Mouse (Mus musculus) limb, embryonic 15.5 days (tissue): ENCODE results near the gene B3gnt7. TPM values are rescaled to one million over a fixed set of nuclear protein-coding genes. Genes with fewer than 3 reads are reported as not detected.
A peak's percentile ranks its signal among the peaks of the same experiment; 100 is the strongest.

ENCODE experiments used
- ATAC-seq: fragments of 200-750 bp; cut with Nextera tagmentation; 2 replicates; pipeline ENCODE4 v1.8.0; 2017; ENCODE audit warnings: low read depth, moderate TSS enrichment; ENCODE audit not compliant: insufficient number of reproducible peaks, low FRiP score, low TSS enrichment
- H3K27ac ChIP-seq: fragments of 300-500 bp; sonication (generic); 2 replicates; pipeline ENCODE4 v1.5.1; 2015; ENCODE audit warnings: moderate library complexity, mild to moderate bottlenecking, inconsistent platforms
- H3K27me3 ChIP-seq: fragments of 300-500 bp; sonication (generic); 2 replicates; pipeline ENCODE4 v1.6.1; 2015; ENCODE audit warnings: inconsistent platforms
- H3K36me3 ChIP-seq: fragments of 300-500 bp; sonication (generic); 2 replicates; pipeline ENCODE4 v1.6.1; 2015; ENCODE audit warnings: inconsistent platforms
- H3K4me1 ChIP-seq: fragments of 300-500 bp; sonication (generic); 2 replicates; pipeline ENCODE4 v1.6.1; 2015; ENCODE audit warnings: inconsistent platforms
- H3K4me2 ChIP-seq: fragments of 300-500 bp; sonication (generic); 2 replicates; pipeline ENCODE4 v1.6.1; 2015; ENCODE audit warnings: mild to moderate bottlenecking, inconsistent platforms
- H3K4me3 ChIP-seq: fragments of 300-500 bp; sonication (generic); 2 replicates; pipeline ENCODE4 v1.5.1; 2015; ENCODE audit warnings: mild to moderate bottlenecking, inconsistent platforms
- H3K9ac ChIP-seq: fragments of 300-500 bp; sonication (generic); 2 replicates; pipeline ENCODE4 v1.6.1; 2015; ENCODE audit warnings: inconsistent platforms
- H3K9me3 ChIP-seq: fragments of 300-500 bp; sonication (generic); 2 replicates; pipeline ENCODE4 v1.6.1; 2016; ENCODE audit warnings: inconsistent platforms
- WGBS: fragments of 180-500 bp; shearing (Covaris S2); methylation state at CpG from one replicate; pipeline ENCODE4 v1.1.7; 2015; 5-methylcytosine and 5-hydroxymethylcytosine counted together
- polyA plus RNA-seq: library from polyadenylated mRNA; unstranded; fragments of >200 nt; fragmentation: Nextera tagmentation; extraction: Ambion mirVana; gene quantifications from 2 replicates; pipeline ENCODE4 v1.2.1, GENCODE M21; 2015

Gene B3gnt7
- 5.0 and 6.2 TPM in 2 replicates for polyA plus RNA-seq

DNA sequence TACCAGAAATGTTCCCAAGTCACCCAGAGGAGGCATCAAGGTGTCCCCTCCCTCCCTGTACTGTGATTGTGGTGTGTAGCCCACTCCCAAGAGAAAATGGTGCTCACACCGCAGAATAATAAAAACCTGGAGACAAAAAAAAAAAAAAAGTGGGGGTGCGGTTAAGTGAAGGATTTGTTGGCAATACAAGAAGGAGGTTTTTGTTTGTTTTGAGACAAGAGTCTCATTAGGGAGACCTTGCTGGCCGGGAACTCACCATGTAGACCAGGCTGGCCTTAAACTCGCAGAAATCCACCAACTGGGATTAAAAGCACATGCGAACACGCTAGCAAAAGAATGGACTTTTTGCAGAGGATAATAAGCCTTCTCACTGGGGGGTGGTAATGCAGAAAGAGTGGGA lies at the start of gene B3gnt7:
B3gnt7 (plus strand) TSS at position 301 of the 400 bp plus-strand sequence.
- no peak within 1 kb of the TSS for H3K27ac ChIP-seq
- no peak for ATAC-seq
- peaks cover 6% of the 10 kb centered on the region; the same call in 1 of the 2 replicates for H3K36me3 ChIP-seq
- H3K4me3 ChIP-seq = peak within 1 kb of the TSS; percentile 69
- peak within 1 kb of the TSS; percentile 45 for H3K9ac ChIP-seq
- no peaks in the 10 kb centered on the region for H3K9me3 ChIP-seq
- 37% methylated on average over 6 of the region's 6 CpGs for WGBS
- H3K27me3 ChIP-seq = peaks cover 11% of the 10 kb centered on the region; the same call in 1 of the 2 replicates
- H3K4me1 ChIP-seq = peaks cover 25% of the 10 kb centered on the region
- H3K4me2 ChIP-seq = peak within 1 kb of the TSS; percentile 97

DNA sequence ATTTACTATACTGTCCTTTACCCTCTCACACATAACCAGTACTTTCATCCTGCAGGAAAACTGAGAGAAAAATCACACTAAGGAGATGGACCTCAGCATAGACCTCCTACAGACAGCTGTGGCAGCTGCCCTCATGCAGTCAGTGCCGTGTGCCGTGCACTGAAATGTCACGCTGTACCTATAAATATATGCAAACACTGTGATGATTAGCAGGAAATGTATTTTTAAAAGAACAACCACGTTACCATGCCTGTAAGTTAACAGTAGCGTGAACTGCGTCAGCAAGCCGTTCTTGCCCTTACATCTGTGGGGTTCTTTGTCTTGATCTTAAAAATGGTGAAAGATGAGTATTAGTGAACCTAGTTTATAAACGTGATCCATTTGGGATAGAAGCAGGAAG lies 49.2 kb upstream of the B3gnt7 start:
- WGBS = 87% methylated on average over 8 of the region's 8 CpGs
- H3K36me3 ChIP-seq = peaks cover 12% of the 10 kb centered on the region; the same call in 1 of the 2 replicates
- no peaks in the 10 kb centered on the region for H3K9me3 ChIP-seq
- ATAC-seq = no peak
- H3K27me3 ChIP-seq = no peaks in the 10 kb centered on the region
- H3K4me2 ChIP-seq = no peak overlapping the region
- H3K4me1 ChIP-seq = no peaks in the 10 kb centered on the region
- H3K4me3 ChIP-seq = no peak overlapping the region
- no peak overlapping the region for H3K9ac ChIP-seq
- no peak overlapping the region for H3K27ac ChIP-seq

DNA sequence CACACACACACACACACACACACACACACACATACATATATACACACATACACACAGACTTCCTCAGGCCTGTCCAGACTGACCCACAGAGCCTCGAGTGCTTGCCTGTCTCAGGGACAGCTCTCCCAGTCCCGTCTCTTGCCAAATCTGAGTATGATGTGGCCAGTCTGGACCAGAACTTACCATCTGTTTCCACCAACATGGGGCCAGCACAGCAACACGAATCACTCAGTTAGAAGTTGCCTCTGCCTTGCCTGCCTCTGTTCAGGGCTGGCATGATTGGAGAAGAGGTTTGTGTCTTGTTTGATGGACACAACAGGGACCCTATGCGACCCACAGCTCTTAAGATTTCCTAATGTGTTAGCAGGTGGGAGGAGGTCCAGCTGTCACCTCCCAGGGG lies 46.3 kb upstream of the B3gnt7 start:
- 0 out of 2 replicates have a peak, but pooled peaks cover 6% of the 10 kb centered on the region for H3K36me3 ChIP-seq
- no peaks in the 10 kb centered on the region for H3K4me1 ChIP-seq
- no peak overlapping the region for H3K4me3 ChIP-seq
- H3K9me3 ChIP-seq = no peaks in the 10 kb centered on the region
- H3K9ac ChIP-seq = no peak overlapping the region
- no peak overlapping the region for H3K27ac ChIP-seq
- 74% methylated on average over 4 of the region's 4 CpGs for WGBS
- no peak overlapping the region for H3K4me2 ChIP-seq
- no peak for ATAC-seq
- no peaks in the 10 kb centered on the region for H3K27me3 ChIP-seq

DNA sequence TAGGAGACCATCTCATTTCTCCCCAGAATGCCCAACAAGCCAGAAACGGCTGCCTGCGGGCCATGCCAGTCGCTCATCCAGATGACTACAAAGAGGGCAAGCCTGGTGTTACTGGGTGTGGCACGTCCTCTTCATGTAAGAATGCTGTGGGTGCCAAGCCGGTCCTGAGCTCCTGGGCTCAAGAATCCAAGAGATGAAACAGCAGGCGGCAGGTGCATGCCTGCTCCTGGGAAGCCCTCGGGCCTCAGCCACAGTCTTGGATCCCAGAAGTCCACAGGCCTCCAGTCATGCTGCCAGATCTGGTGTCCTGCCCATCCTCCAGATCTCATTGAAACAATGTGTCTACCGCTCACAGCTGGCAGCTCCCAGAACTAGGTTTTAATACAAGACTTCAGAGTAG lies 45.4 kb upstream of the B3gnt7 start:
- WGBS = 78% methylated on average over 8 of the region's 8 CpGs
- ATAC-seq = no peak

DNA sequence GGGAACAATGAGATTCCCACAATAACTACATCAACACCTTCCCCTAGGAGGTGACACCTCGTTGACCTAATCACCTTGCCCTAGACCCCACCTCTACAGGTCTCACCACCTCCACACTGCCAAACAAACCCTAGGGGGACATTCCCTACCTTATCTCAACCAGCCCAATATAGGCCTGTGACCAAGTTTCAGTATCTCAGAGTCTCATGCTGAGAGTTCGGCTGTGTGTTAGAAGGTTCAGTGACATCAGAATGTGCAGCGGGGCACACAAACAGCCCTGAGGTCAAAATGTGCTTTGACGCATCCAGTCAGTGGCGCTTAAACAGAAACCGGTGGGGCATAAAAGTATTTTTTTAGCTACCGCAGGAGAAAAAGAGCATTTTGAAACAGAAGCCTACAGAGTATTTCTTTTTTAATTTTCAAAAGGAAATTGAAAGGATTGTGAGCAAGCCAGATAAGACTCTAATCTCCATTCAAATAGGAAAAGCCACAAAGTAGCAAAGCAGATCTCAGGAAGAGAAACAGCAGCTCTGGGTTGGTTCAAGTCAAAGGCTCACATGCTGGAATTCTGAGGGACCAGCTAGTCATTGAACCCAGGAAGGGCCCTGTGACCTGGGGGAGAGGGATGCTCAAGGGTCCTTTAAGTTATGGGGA lies 44.3 kb upstream of the B3gnt7 start:
- Histone ChIP-seq H3K9me3 (no peaks in the 10 kb centered on the region), H3K4me3 (no peak overlapping the region), H3K36me3 (0 out of 2 replicates have a peak, but pooled peaks cover 6% of the 10 kb centered on the region), H3K27ac (no peak overlapping the region), H3K9ac (no peak overlapping the region), H3K27me3 (no peaks in the 10 kb centered on the region), H3K4me1 (peaks cover under 1% of the 10 kb centered on the region), H3K4me2 (no peak overlapping the region)
- WGBS = 83% methylated on average over 7 of the region's 7 CpGs
- ATAC-seq = no peak

More for the DNA sequence above, 45.4 kb upstream of the B3gnt7 start:
- H3K27me3 ChIP-seq = no peaks in the 10 kb centered on the region
- H3K4me3 ChIP-seq = no peak overlapping the region
- no peak overlapping the region for H3K27ac ChIP-seq
- H3K9ac ChIP-seq = no peak overlapping the region
- 0 out of 2 replicates have a peak, but pooled peaks cover 6% of the 10 kb centered on the region for H3K36me3 ChIP-seq
- no peaks in the 10 kb centered on the region for H3K4me1 ChIP-seq
- no peak overlapping the region for H3K4me2 ChIP-seq
- no peaks in the 10 kb centered on the region for H3K9me3 ChIP-seq

DNA sequence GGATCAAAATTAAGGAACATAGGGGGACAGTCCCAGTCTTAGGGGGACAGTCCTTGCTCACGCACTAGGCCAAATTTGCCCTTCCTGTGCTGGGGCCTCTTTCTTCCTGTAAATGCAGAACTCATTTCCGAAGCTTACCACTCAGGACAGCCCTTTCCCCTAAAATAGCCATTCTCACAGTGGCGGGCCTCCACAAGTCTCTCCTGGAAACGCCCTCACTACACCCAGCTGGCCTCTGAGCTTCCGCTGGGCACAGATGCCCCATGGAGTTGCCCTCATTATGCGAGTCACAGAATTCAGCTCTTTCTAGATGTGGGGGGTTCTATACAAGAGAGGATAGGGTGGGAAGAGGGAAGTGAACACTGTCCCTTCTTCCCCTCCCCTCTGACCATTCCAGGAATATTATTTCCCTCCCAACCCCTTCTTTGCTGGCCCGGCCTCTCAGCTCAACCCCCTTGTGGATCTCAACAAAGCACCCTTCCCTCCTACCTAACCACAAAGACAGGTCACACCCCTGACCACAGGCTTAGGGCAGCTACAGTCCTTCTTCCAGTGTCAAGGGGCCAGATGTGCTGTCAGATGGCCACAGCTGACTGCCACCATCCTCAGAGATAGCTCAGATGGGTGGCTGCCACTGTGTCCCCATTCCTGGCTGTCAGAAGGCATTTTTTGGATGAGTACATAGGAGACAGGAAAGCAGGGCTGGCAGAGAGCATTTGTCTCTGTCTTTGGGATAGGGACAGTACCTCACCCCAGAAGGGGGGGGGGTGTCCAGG lies 38.9 kb upstream of the B3gnt7 start:
- 62% methylated on average over 7 of the region's 7 CpGs for WGBS
- no peaks in the 10 kb centered on the region for H3K36me3 ChIP-seq
- no peaks in the 10 kb centered on the region for H3K27me3 ChIP-seq
- no peak overlapping the region for H3K9ac ChIP-seq
- H3K9me3 ChIP-seq = no peaks in the 10 kb centered on the region
- H3K4me2 ChIP-seq = no peak overlapping the region
- H3K4me1 ChIP-seq = peaks cover 5% of the 10 kb centered on the region
- H3K27ac ChIP-seq = 0 out of 2 replicates have a peak overlapping the region, but pooled peaks have one; percentile 24
- H3K4me3 ChIP-seq = no peak overlapping the region
- ATAC-seq = no peak

DNA sequence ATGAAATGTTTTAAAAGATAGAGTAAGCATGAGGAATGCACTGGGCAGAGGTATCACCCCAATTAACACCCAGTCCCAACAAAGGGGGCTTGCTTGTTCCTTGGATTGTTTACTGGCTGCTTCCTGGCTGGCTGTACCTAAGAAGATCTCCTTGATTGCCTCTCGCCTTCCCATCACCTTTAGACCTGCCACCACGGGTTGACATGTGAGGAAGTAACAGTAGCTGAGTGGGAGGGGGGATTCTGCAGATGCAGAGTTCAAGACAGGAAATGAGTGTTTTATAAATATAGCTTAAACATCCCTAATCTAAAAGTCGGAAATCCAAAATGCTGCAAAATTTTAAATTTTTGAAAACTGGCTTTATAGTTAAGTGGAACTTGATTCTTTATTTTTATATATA lies 37.6 kb upstream of the B3gnt7 start:
- Histone ChIP-seq H3K9ac (no peak overlapping the region), H3K4me1 (peaks cover 5% of the 10 kb centered on the region), H3K4me3 (no peak overlapping the region), H3K27me3 (no peaks in the 10 kb centered on the region), H3K27ac (no peak overlapping the region), H3K4me2 (no peak overlapping the region), H3K9me3 (no peaks in the 10 kb centered on the region), H3K36me3 (no peaks in the 10 kb centered on the region)
- WGBS = 52% methylated on average over 3 of the region's 3 CpGs
- no peak for ATAC-seq

DNA sequence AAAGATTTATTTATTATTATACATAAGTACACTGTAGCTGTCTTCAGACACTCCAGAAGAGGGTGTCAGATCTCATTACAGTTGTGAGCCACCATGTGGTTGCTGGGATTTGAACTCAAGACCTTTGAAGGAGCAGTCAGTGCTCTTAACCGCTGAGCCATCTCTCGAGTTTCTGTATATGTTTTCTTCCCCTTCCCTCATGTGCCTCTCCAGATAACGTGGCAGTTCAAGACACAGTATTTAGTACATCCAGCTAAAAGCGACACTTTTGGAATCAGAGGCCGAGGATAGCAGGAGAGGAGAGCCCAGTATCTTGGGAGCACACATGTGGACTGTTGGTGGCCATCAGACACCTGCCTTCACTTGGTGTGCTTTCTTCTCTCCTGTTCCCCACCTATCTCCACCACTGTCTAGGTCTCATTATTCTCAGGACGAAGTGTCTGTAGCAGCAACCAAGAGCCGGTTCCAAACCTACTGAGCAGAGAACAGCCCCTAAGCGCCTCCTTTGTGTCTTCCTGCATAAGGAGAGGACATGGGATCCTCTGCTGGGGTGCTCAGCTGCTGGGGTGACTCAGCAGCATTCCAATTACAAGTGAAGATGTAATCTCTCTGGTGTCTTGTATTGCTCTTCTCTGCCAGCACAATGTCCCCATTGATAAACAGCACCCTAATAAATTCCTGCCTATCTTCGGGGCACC lies 34.0 kb upstream of the B3gnt7 start:
- Histone ChIP-seq H3K4me3 (no peak overlapping the region), H3K36me3 (no peaks in the 10 kb centered on the region), H3K27ac (no peak overlapping the region), H3K4me1 (peaks cover 1% of the 10 kb centered on the region), H3K4me2 (no peak overlapping the region), H3K9me3 (no peaks in the 10 kb centered on the region), H3K9ac (no peak overlapping the region), H3K27me3 (no peaks in the 10 kb centered on the region)
- 85% methylated on average over 9 of the region's 9 CpGs for WGBS
- ATAC-seq = no peak

DNA sequence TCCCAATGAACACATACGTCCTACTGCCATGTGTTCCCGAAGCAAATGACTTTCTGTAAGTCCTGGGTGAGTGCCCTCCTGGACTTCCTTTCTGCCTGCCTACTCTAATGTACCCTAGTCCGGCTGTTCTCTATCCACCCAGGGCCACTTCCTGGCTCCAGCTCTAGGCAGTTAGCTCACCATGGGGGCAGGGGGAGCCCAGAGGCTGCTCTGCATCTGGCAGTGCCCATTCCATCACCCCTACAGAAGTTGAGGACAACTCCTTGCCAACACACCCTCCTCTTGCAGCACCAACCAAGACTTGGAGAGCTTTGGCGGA lies 33.5 kb upstream of the B3gnt7 start:
- no peaks in the 10 kb centered on the region for H3K9me3 ChIP-seq
- ATAC-seq = no peak
- H3K4me3 ChIP-seq = no peak overlapping the region
- H3K27me3 ChIP-seq = no peaks in the 10 kb centered on the region
- no peak overlapping the region for H3K27ac ChIP-seq
- H3K4me2 ChIP-seq = no peak overlapping the region
- no peaks in the 10 kb centered on the region for H3K36me3 ChIP-seq
- H3K4me1 ChIP-seq = no peaks in the 10 kb centered on the region
- 69% methylated on average over 4 of the region's 4 CpGs for WGBS
- H3K9ac ChIP-seq = no peak overlapping the region

DNA sequence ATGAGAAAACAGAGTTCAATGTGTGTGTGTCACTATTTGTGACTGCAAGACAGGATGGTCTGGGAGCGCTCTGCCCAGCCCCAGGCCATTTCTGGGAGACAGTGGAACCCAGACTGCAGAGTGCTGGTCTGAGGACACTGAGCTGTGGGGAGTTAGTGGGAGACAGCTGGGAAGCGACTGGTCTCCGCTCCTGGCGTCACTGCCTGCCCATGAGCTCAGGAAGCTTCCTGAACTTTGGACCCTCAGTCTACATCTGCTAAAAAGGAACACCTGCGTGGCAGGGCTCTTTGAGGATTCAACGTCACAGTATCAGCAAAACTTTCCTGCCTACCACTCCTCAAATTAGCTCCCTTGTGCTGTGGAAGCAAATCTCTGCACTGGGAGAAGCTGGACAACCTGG lies 30.9 kb upstream of the B3gnt7 start:
- Histone ChIP-seq H3K9me3 (no peaks in the 10 kb centered on the region), H3K27ac (no peak overlapping the region), H3K36me3 (no peaks in the 10 kb centered on the region), H3K27me3 (no peaks in the 10 kb centered on the region), H3K9ac (no peak overlapping the region), H3K4me1 (no peaks in the 10 kb centered on the region), H3K4me3 (no peak overlapping the region), H3K4me2 (no peak overlapping the region)
- no peak for ATAC-seq
- 72% methylated on average over 6 of the region's 6 CpGs for WGBS

DNA sequence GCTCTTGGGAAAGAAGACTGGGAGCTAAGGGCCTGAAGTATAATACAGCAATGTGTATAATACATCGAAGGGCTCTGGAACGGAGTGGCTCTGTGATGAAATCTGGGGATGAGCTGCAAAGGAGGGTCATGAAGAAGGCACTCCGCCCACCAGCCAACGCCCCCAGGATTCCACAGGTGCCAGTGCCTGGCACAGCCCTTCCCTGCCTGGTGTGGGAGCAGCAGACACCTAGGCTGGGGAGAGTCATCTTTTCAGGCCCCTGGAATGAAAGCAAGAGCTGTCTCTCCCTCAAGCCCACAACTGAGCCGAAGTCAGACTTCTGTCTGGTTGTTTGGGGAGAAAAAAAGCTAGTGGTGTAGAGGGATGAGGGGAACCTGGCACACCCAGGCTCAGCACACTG lies 25.6 kb upstream of the B3gnt7 start:
- no peak overlapping the region for H3K9ac ChIP-seq
- 59% methylated on average over 5 of the region's 5 CpGs for WGBS
- peaks cover 4% of the 10 kb centered on the region for H3K4me1 ChIP-seq
- no peak overlapping the region; the same call in 1 of the 2 replicates for H3K27ac ChIP-seq
- H3K4me3 ChIP-seq = no peak overlapping the region
- H3K27me3 ChIP-seq = no peaks in the 10 kb centered on the region
- no peaks in the 10 kb centered on the region for H3K9me3 ChIP-seq
- no peaks in the 10 kb centered on the region for H3K36me3 ChIP-seq
- H3K4me2 ChIP-seq = no peak overlapping the region
- ATAC-seq = no peak
